Mouse (Mus musculus): ENCODE measurements around the gene Fgfr2.

Fgfr2 gene

DNA sequence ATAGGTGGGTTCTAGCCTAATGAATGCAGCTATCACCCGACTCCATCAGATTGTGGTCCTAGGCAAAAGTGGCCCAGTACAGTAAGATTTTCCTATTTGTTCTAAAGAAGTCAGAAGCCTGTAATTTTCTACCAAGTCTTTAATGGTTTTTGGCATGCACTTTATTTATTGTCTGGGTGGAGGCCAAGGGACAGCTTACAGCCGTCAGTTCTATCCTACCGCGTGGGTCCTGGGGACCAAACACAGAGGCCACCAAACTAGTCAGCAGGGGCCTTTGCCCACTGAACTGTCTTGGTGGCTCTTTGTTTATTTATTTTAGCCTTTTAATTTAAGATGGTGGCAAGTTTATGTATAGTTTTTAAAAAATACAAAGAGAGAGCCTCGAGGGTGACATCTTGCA is 2544.5 kb downstream of the Fgfr2 start:
- no peak for DNase-seq (ENCODE audit: low read depth, low spot score)

DNA sequence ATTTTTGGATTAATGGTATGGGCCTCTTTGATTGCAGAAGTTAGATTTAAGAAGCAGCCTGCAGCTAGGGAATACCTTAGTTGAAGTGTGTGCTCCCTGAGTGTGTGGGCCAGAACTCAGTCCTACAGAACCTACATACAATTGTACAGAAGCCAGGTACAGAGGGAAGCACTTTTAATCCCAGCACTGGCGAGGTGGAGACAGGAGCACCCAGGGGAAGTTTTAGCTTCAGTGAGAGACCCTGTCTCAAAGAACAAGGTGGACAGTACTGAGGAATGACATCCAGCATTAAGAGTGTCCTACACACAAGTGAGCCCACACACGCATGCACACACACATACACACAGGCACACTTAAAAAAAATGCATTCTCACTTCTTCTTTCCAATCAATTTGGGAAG is 2545.1 kb downstream of the Fgfr2 start:
- DNase-seq (ENCODE audit: low read depth, low spot score), result no peak

DNA sequence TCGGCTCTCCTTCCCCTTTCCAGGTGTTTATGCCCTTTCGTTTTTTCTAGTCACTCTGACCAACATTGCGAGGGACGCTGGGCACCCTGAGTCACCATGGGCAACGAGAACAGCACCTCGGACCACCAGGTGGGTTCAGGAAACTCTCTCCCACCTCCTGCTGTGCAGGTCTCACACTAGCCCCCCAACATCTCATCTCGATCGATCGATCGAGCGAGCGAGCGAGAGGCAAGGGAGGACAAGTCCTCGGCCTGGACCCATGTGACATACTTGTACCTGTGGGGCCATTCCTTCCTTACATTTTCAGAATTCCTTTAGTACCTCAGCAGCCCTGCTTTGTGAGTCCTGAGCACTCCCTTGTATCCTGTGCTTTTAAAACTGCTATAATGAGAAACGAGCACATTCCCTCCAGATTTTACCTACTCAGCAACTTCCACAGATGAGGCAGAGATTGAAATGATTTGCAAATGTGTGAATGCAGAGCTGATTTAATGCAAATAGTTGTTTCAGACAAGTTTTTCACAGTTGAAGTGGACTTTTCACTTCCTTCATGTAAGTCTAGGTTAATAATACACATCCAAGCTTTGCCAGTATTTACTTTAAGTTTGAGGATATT is 2545.7 kb downstream of the Fgfr2 start, which contains the start of gene Tacc2:
Gene Tacc2 (plus strand): TSS at position 51 of the 616 bp plus-strand sequence.
- no peak for DNase-seq (ENCODE audit: low read depth, low spot score)

DNA sequence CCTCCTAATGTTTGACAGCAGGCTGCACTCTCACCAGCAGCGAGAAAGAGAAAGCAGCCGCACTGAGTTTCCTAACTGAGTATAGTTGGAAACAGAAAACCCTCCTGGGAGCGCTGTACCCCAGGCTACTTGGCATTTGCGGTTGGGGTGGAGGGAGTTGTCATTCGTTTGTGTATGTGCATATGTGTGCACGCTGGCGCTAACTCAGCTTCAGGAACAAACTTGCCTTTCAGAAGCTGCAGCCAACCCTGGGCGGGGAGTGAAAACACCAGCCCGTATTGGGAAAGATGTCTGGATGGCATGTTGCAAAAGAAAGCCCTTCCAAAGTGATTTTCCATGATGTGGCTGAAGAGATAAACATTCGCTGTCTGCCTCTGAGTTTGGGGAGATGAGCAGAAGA is 2546.2 kb downstream of the Fgfr2 start:
- peak; percentile 37 for DNase-seq (ENCODE audit: low read depth, low spot score)

DNA sequence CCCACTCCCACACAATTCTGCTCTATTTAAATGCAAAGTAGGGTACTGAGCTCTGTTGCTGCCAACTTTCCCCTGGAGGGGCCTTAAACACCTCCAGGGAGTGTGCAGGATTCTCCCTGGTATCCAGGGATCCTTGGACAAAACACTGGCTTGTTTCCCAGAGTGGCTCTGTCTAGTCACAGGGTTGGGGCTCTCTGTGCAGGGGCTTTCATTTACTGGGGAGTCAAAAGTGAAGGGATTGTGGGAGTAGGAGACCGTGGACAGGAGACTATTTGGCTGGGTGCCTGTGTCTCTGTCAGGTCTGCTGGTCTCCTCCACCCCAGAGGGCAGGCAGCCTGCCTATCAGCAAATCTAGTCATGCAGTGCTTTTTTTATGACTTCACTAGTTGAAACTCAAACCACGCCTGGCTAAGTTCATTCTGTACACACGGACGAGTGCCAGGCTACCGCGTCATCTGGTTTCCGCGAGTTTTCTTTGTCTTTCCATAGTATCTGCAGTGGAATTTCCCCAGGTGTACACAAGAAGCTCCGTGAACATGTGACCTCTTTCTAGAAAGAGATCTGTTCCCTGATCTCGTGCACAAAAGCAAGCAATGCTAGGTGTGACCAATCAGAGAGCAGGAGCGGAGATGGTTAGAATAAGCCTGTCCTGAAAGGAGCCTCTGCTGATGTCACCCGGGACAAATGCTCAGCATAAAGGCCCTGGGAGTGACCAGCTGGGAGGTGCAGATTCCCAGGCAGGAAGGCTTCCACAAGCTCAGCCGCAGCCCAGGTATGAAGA is 2548.7 kb downstream of the Fgfr2 start:
- peak; percentile 73 for DNase-seq (ENCODE audit: low read depth, low spot score)

DNA sequence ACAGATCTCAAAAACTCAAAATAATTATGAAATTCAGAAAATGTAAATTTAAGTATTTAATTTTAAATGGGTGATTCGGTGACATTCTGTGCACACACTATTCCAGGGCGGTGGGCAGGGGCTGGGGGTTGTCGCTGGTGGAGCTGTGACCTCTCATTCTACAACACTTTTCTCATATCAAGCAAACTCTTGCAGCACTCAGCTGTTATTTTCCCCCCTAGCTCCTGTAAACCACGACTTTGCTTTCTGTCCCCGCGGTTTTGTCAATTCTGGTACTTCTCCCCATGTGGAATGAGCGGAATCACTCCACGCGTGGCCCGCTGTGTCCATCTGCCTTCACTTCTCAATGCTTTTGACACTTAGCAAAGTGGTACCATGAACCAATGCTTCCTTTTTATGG is 2549.4 kb downstream of the Fgfr2 start:
- no peak for DNase-seq (ENCODE audit: low read depth, low spot score)

DNA sequence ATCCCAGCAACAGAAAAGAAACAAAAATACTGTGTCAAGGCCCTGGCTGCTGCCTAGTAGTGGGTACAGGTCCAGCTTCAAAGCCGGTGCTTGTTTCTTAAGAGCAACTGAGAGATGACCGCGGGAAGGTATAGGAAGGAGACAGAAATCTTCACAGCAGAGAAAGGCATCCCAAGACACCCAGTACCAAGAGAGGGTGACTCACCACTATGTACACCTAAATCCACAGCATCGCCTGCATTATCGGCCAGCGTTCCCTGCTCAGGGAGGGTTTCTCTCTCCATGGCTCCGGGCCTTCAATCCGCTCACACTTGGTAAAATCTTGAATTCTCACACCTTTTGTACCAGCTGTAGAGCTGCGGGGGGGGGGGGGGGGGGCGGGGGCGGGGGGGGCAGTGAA is 2550.3 kb downstream of the Fgfr2 start, which contains the start of gene Nsmce4a:
Gene Nsmce4a (minus strand): TSS at position 298 of the 400 bp plus-strand sequence.
- no peak for DNase-seq (ENCODE audit: low read depth, low spot score)

DNA sequence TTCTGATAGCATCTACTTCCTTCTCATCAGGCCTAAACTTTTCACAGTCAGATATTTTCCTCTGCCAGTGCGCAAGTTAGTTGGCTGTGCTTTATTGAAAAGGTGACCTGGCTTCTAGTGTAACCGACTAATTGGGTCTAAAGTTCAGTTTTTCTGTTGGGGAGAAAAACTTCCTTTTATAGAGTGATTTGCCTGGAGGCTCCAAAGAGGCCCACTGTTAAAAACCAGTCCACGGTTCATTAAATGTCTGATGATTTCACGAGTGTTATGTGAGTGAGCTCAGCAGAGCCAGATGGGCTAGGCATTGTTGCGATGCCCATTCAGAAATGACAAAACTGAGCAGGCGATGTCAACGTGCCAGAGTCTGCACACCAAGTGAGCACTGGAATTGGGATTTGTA is 2552.7 kb downstream of the Fgfr2 start:
- no peak for DNase-seq (ENCODE audit: low read depth, low spot score)

DNA sequence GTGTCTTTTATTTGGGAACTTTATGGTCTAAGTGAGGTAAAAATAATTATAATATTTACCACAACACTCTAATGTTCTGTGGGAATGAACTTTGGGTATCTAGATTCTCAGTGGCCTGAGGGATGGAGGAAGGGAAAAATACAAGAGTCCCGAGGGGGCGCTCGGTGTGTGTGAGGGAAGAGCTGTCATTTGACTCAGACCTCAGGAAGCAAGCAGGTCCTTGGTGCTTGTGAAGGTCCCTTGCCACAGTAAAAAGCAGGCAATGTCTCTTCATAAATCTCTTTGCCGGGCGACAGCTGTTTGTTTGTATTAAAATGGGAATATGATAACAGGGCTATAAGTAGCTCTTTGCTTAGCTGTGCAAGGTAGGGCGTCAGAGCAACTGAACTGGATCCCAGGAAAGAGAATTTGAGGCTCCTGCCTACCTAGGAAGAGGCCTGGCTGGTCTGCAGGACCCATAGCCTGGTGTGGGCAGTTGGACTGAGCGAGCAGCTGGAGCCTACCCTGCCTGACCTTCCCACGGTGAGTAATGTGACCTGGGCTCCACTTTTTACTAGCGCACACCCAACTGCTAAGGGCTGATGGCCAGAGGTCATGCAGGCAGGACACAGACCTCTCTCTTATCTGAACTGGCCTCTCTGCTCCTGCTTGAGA is 2554.2 kb downstream of the Fgfr2 start:
- DNase-seq (ENCODE audit: low read depth, low spot score), result no peak

- no peak for DNase-seq (ENCODE audit: low read depth, low spot score)
These were observed 2558.6 kb downstream of the Fgfr2 start for GRCm38 (mm10) chr7:130564596-130564995.

DNA sequence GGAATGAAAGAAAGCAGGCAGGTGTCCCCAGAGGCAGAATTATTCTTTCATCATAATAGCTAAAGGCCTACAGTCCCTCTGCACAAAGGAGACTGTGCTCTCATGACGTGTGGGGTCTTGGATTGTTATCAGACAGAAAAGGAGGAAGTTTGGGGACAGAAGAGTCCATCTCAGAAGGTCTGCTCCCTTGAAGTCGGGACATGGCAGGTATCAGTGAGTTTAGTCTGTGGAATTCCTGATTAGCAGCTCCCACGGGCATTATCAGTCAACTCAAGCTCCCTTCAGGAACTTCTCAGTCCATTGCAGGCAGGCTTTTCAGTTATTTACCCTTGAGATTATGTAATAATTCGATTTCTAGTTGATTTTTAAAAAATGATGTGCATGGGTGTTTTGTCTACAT is 2559.3 kb downstream of the Fgfr2 start:
- DNase-seq (ENCODE audit: low read depth, low spot score), result no peak

GRCm38 (mm10) chr7:130563276-130563675 is 2559.9 kb downstream of the Fgfr2 start:
- no peak for DNase-seq (ENCODE audit: low read depth, low spot score)

- no peak for DNase-seq (ENCODE audit: low read depth, low spot score)
These were observed 2562.2 kb downstream of the Fgfr2 start for GRCm38 (mm10) chr7:130560933-130561332.

- no peak for DNase-seq (ENCODE audit: low read depth, low spot score)
These were observed 2564.6 kb downstream of the Fgfr2 start for GRCm38 (mm10) chr7:130558592-130558991.

DNA sequence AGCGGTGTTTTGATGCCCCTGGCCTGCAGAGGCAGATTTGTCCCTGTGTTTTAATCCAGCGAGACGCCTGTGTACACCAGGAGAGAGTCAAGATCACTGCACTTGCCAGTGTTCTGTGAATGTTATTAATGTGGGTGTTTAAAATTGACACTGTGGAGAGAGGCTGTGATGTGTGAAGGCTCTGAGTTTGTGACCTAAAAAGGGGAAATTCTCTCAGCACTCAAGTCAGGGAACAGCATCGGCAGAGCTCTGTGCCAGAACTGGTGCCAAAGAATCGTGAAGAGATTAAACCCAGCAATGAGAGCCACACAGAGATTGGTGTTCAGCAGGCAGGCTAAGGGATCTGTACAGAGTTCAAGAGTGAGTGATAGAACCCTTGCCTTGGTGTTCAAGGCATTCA is 2567.6 kb downstream of the Fgfr2 start:
- no peak for DNase-seq (ENCODE audit: low read depth, low spot score)

- DNase-seq (ENCODE audit: low read depth, low spot score), result peak; percentile 17
These were observed 2569.8 kb downstream of the Fgfr2 start for GRCm38 (mm10) chr7:130553321-130553720.

GRCm38 (mm10) chr7:130552780-130553179 is 2570.4 kb downstream of the Fgfr2 start:
- no peak for DNase-seq (ENCODE audit: low read depth, low spot score)

- DNase-seq (ENCODE audit: low read depth, low spot score), result no peak
These were observed 2575.4 kb downstream of the Fgfr2 start for GRCm38 (mm10) chr7:130547635-130548175.

DNA sequence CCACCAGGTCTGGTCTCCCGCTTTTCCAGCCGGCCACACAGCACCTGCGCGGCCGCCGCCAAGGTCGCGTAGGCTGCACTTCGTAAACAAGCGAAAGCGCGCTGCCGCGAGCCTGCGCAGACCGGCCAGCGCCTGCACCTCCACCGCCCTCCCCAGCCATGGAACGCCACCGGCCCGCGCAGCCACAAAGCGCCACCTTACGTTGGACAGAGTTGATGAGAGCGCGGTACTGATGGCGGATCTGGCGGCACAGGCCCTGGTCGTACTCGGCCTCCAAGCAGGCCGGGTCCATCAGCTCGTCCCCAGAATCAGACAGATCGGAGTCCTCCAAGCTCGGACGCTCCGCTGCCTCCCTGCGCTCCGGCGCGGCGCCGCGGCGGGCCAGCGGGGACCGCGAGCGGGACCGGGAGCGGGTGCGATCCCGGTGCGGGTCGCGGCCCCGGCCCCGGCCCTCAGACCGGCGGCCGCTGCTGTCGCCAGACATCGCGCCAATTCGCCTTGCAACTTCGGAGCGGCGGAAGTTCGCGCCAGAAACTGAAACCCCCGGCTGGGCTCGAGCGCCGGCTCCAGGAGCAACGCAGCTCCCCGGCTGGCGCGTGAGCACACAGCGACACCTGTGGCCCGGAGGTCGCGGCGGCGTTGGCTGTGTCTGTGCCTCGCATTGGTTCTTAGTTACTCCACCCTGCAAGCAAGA is 2576.2 kb downstream of the Fgfr2 start:
- DNase-seq (ENCODE audit: low read depth, low spot score), result peak; percentile 86

GRCm38 (mm10) chr7:130546421-130546790 is 2576.7 kb downstream of the Fgfr2 start:
- no peak for DNase-seq (ENCODE audit: low read depth, low spot score)

GRCm38 (mm10) chr7:130545893-130546292 is 2577.3 kb downstream of the Fgfr2 start:
- no peak for DNase-seq (ENCODE audit: low read depth, low spot score)

GRCm38 (mm10) chr7:130545401-130545800 is 2577.7 kb downstream of the Fgfr2 start:
- DNase-seq (ENCODE audit: low read depth, low spot score), result no peak
